Mouse (Mus musculus): ENCODE measurements around the gene F8a. TPM values are rescaled to one million over a fixed set of nuclear protein-coding genes. Genes with fewer than 3 reads are reported as not detected.

Gene F8a
- polyA plus RNA-seq (2015; fragmentation: Illumina TruSeq; extraction: RNeasy Lipid Tissue Mini Kit (QIAGEN cat#74804); ENCODE audit: insufficient read depth, low replicate concordance): 4.5 TPM

DNA sequence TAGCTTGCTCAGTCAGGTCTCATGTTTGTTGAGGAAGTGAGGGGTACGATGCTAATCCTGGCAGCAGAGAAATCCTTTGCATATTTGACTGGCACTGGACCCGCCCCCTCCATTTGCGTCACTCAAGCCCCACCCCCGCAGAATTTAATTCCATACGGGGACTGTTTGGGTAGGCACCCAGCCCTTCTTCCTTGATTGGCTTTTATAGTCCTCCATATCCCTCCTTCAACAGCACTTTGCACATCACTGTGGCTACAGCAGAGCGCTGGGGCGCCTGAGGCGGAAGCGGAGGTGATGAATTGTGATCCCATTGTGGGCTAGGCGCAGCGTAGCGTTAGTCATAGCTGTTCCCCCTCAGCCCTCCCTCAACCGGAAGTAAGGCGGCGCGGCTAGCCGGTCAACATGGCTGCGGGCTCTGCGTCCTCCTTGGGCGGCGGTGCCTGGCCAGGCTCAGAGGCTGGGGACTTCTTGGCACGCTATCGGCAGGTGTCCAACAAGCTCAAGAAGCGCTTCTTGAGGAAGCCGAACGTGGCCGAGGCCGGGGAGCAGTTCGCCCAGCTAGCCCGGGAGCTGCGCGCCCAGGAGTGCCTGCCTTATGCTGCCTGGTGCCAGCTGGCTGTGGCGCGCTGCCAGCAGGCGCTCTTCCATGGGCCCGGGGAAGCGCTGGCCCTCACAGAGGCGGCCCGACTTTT is at the start of gene F8a:
TSS of gene F8a (plus strand) at position 378 of the 692 bp plus-strand sequence.

DNA sequence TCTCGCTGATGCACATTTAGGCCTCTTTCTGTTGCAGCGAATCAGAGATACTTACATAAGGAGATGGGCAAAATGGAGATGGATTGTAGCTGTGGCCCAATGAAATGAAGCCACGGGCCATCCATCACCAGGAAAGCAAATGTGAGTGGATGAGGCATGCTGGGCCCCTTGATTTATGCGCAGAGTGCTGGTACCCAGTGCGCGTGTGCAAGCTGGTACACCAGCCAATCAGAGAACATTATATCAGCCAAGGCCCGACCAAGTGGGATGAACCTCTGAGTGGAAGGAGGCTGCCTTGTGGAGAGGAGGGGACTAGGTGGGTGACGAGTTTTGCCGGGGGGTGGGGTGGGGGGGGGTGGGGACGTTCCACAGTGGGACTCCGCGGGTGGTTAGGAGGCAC is 36.2 kb upstream of the F8a start, which contains the start of gene Xlr3b:
TSS of gene Xlr3b (plus strand) at position 274 of the 400 bp plus-strand sequence.

DNA sequence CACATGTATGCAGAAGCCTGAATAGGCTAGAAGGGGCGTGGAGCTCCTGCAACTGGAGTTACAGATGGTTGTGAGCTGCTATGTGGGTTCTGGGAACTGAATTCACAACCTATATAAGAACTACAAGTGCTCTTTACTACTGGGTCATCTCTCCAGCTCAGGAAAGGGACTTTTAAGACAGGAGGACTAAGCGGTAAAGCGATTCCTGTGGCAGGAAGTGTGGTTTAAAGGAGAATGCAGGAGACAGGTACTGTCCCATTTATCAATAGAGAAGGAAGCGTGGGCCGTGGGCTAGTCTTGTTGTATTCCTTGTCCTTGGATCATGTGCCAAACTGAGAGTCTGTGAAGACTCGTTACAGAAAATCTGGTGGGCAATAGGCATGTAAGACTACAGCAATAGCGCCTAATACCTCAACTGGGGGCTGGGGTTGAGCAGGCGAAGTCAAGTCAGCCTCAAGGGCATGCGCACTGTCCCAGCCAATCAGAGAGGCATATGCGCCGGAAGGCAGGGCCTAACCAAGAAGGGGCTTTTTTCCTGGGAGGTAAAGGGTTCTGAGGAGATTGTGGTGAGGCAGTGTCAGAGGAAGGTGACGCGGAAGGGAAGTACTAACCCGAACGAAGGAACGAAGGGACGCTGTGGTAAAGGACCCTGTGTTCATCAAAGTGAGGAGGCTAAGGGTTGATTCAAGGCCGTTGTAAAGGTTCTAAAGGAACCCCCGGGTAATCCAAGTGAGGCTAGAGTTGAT is 14.1 kb upstream of the F8a start, which contains the start of gene Xlr4b:
TSS of gene Xlr4b (plus strand) at position 515 of the 746 bp plus-strand sequence.

DNA sequence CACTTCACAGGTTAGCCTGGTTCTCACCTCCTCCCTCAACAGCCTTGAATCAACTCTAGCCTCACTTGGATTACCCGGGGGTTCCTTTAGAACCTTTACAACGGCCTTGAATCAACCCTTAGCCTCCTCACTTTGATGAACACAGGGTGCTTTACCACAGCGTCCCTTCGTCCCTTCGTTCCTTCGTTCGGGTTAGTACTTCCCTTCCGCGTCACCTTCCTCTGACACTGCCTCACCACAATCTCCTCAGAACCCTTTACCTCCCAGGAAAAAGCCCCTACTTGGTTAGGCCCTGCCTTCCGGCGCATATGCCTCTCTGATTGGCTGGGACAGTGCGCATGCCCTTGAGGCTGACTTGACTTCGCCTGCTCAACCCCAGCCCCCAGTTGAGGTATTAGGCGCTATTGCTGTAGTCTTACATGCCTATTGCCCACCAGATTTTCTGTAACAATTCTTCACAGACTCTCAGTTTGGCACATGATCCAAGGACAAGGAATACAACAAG is 14.8 kb downstream of the F8a start, which contains the start of gene Xlr4c:
TSS of gene Xlr4c (minus strand) at position 310 of the 505 bp plus-strand sequence.

DNA sequence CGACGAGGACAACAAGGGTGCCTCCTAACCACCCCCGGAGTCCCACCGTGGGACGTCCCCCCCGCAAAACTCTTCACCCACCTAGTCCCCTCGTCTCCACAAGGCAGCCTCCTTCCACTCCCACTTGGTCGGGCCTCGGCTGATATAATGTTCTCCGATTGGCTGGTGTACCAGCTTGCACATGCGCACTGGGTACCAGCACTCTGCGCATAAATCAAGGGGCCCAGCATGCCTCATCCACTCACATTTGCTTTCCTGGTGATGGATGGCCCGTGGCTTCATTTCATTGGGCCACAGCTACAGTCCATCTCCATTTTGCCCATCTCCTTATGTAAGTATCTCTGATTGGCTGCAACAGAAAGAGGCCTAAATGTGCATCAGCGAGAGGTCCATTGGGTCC is 37.2 kb downstream of the F8a start, which contains the start of gene Xlr3c:
TSS of gene Xlr3c (minus strand) at position 121 of the 400 bp plus-strand sequence.

Other genes with a start within 250 kb of the F8a start
- gene Zfp185, start 241.0 kb upstream of the F8a start, polyA plus RNA-seq (2015; fragmentation: Illumina TruSeq; extraction: RNeasy Lipid Tissue Mini Kit (QIAGEN cat#74804); ENCODE audit: insufficient read depth, low replicate concordance): 1.0 TPM
- gene Pnma5, start 191.2 kb upstream of the F8a start, polyA plus RNA-seq (2015; fragmentation: Illumina TruSeq; extraction: RNeasy Lipid Tissue Mini Kit (QIAGEN cat#74804); ENCODE audit: insufficient read depth, low replicate concordance): not detected
- gene Pnma3, start 163.5 kb upstream of the F8a start, polyA plus RNA-seq (2015; fragmentation: Illumina TruSeq; extraction: RNeasy Lipid Tissue Mini Kit (QIAGEN cat#74804); ENCODE audit: insufficient read depth, low replicate concordance): not detected
- gene Xlr4a, start 145.8 kb upstream of the F8a start, polyA plus RNA-seq (2015; fragmentation: Illumina TruSeq; extraction: RNeasy Lipid Tissue Mini Kit (QIAGEN cat#74804); ENCODE audit: insufficient read depth, low replicate concordance): 44.1 TPM
- 0.55 TPM for gene Xlr3a, start 131.2 kb upstream of the F8a start, polyA plus RNA-seq (2015; fragmentation: Illumina TruSeq; extraction: RNeasy Lipid Tissue Mini Kit (QIAGEN cat#74804); ENCODE audit: insufficient read depth, low replicate concordance)
- gene Gm14685, start 111.2 kb upstream of the F8a start, polyA plus RNA-seq (2015; fragmentation: Illumina TruSeq; extraction: RNeasy Lipid Tissue Mini Kit (QIAGEN cat#74804); ENCODE audit: insufficient read depth, low replicate concordance): not detected
- gene Xlr5b, start 79.5 kb upstream of the F8a start, polyA plus RNA-seq (2015; fragmentation: Illumina TruSeq; extraction: RNeasy Lipid Tissue Mini Kit (QIAGEN cat#74804); ENCODE audit: insufficient read depth, low replicate concordance): not detected
- gene DXBay18, start 78.8 kb upstream of the F8a start, polyA plus RNA-seq (2015; fragmentation: Illumina TruSeq; extraction: RNeasy Lipid Tissue Mini Kit (QIAGEN cat#74804); ENCODE audit: insufficient read depth, low replicate concordance): not detected
- gene Spin2d, start 51.3 kb upstream of the F8a start, polyA plus RNA-seq (2015; fragmentation: Illumina TruSeq; extraction: RNeasy Lipid Tissue Mini Kit (QIAGEN cat#74804); ENCODE audit: insufficient read depth, low replicate concordance): not detected
- gene Xlr3b, start 36.1 kb upstream of the F8a start, polyA plus RNA-seq (2015; fragmentation: Illumina TruSeq; extraction: RNeasy Lipid Tissue Mini Kit (QIAGEN cat#74804); ENCODE audit: insufficient read depth, low replicate concordance): 15.7 TPM
- 72.3 TPM for gene Xlr4b, start 14.0 kb upstream of the F8a start, polyA plus RNA-seq (2015; fragmentation: Illumina TruSeq; extraction: RNeasy Lipid Tissue Mini Kit (QIAGEN cat#74804); ENCODE audit: insufficient read depth, low replicate concordance)
- 33.7 TPM for gene Xlr4c, start 14.8 kb downstream of the F8a start, polyA plus RNA-seq (2015; fragmentation: Illumina TruSeq; extraction: RNeasy Lipid Tissue Mini Kit (QIAGEN cat#74804); ENCODE audit: insufficient read depth, low replicate concordance)
- gene Xlr3c, start 37.1 kb downstream of the F8a start, polyA plus RNA-seq (2015; fragmentation: Illumina TruSeq; extraction: RNeasy Lipid Tissue Mini Kit (QIAGEN cat#74804); ENCODE audit: insufficient read depth, low replicate concordance): not detected
- gene Xlr5a, start 64.7 kb downstream of the F8a start, polyA plus RNA-seq (2015; fragmentation: Illumina TruSeq; extraction: RNeasy Lipid Tissue Mini Kit (QIAGEN cat#74804); ENCODE audit: insufficient read depth, low replicate concordance): not detected
- not detected for gene Xlr5c, start 64.7 kb downstream of the F8a start, polyA plus RNA-seq (2015; fragmentation: Illumina TruSeq; extraction: RNeasy Lipid Tissue Mini Kit (QIAGEN cat#74804); ENCODE audit: insufficient read depth, low replicate concordance)
- gene Gm45015, start 108.5 kb downstream of the F8a start, polyA plus RNA-seq (2015; fragmentation: Illumina TruSeq; extraction: RNeasy Lipid Tissue Mini Kit (QIAGEN cat#74804); ENCODE audit: insufficient read depth, low replicate concordance): not detected
- gene Zfp275, start 114.3 kb downstream of the F8a start, polyA plus RNA-seq (2015; fragmentation: Illumina TruSeq; extraction: RNeasy Lipid Tissue Mini Kit (QIAGEN cat#74804); ENCODE audit: insufficient read depth, low replicate concordance): 29.0 TPM
- not detected for gene Gm18336, start 170.4 kb downstream of the F8a start, polyA plus RNA-seq (2015; fragmentation: Illumina TruSeq; extraction: RNeasy Lipid Tissue Mini Kit (QIAGEN cat#74804); ENCODE audit: insufficient read depth, low replicate concordance)
- not detected for gene Zfp92, start 182.8 kb downstream of the F8a start, polyA plus RNA-seq (2015; fragmentation: Illumina TruSeq; extraction: RNeasy Lipid Tissue Mini Kit (QIAGEN cat#74804); ENCODE audit: insufficient read depth, low replicate concordance)
- not detected for gene Trex2, start 207.1 kb downstream of the F8a start, polyA plus RNA-seq (2015; fragmentation: Illumina TruSeq; extraction: RNeasy Lipid Tissue Mini Kit (QIAGEN cat#74804); ENCODE audit: insufficient read depth, low replicate concordance)
- gene Haus7, start 230.8 kb downstream of the F8a start, polyA plus RNA-seq (2015; fragmentation: Illumina TruSeq; extraction: RNeasy Lipid Tissue Mini Kit (QIAGEN cat#74804); ENCODE audit: insufficient read depth, low replicate concordance): 29.4 TPM

Data from spleen, adult 10 weeks (tissue).